Mouse (Mus musculus) forebrain, embryonic 16.5 days (tissue): ENCODE measurements at regions not wholly inside any gene's neighbourhood (a gene's known extent, or its start where the extent isn't known, plus 50 kb on each side); places are given as distances from the start of the nearest gene placed in this dataset.

Experiments
- ATAC-seq: fragments of 200-750 bp; cut with Nextera tagmentation; 2 replicates; pipeline ENCODE4 v1.8.0; 2017; ENCODE audit warnings: mild to moderate bottlenecking, moderate library complexity
- H3K27ac ChIP-seq: fragments of 300-500 bp; sonication (generic); 2 replicates; pipeline ENCODE4 v1.5.1; 2014; ENCODE audit warnings: low read length, control low read depth
- H3K27me3 ChIP-seq: fragments of 300-500 bp; sonication (generic); replicated peaks from 2 replicates; pipeline ENCODE4 v1.6.1; 2014; ENCODE audit warnings: low read length; ENCODE audit not compliant: control insufficient read depth, insufficient read depth
- H3K36me3 ChIP-seq: fragments of 300-500 bp; sonication (generic); 2 replicates; pipeline ENCODE4 v1.6.1; 2014; ENCODE audit not compliant: control insufficient read depth, insufficient read depth
- H3K4me1 ChIP-seq: fragments of 300-500 bp; sonication (generic); replicated peaks from 2 replicates; pipeline ENCODE4 v1.6.1; 2014; ENCODE audit warnings: low read length; ENCODE audit not compliant: control insufficient read depth, insufficient read depth
- H3K4me2 ChIP-seq: fragments of 300-500 bp; sonication (generic); 2 replicates; pipeline ENCODE4 v1.6.1; 2014; ENCODE audit warnings: mild to moderate bottlenecking, low read length, control low read depth
- H3K4me3 ChIP-seq: fragments of 300-500 bp; sonication (generic); replicated peaks from 2 replicates; pipeline ENCODE4 v1.5.1; 2014; ENCODE audit warnings: mild to moderate bottlenecking, low read length, control low read depth
- H3K9ac ChIP-seq: fragments of 300-500 bp; sonication (generic); replicated peaks from 2 replicates; pipeline ENCODE4 v1.6.1; 2014; ENCODE audit warnings: low read depth, low read length, control low read depth
- H3K9me3 ChIP-seq: fragments of 300-500 bp; sonication (generic); 2 replicates; pipeline ENCODE4 v1.6.1; 2016; ENCODE audit warnings: low read length; ENCODE audit not compliant: control insufficient read depth
- WGBS: fragments of 180-500 bp; shearing (Covaris S2); extraction: QIAGEN DNeasy Blood & Tissue Kit; methylation state at CpG from one replicate; pipeline ENCODE4 v1.1.7; 2014; 5-methylcytosine and 5-hydroxymethylcytosine counted together

GRCm38 (mm10) chr1:76866304-76866968, 648.5 kb downstream of the Epha4 start:
- no peaks in the 10 kb centered on the region for H3K4me1 ChIP-seq
- H3K9me3 ChIP-seq = no peaks in the 10 kb centered on the region
- WGBS = 68% methylated on average over 15 of the region's 15 CpGs
- no peak overlapping the region for H3K4me3 ChIP-seq
- no peak overlapping the region for H3K9ac ChIP-seq
- no peak overlapping the region for H3K27ac ChIP-seq
- no peaks in the 10 kb centered on the region for H3K27me3 ChIP-seq
- no peaks in the 10 kb centered on the region for H3K36me3 ChIP-seq
- ATAC-seq = no peak
- H3K4me2 ChIP-seq = peak overlapping the region; percentile 43

- Histone ChIP-seq H3K4me3 (no peak overlapping the region), H3K36me3 (no peaks in the 10 kb centered on the region), H3K4me2 (no peak overlapping the region), H3K27ac (no peak overlapping the region), H3K9ac (no peak overlapping the region), H3K9me3 (no peaks in the 10 kb centered on the region), H3K27me3 (no peaks in the 10 kb centered on the region), H3K4me1 (no peaks in the 10 kb centered on the region; the same call in 1 of the 2 replicates)
- no peak for ATAC-seq
- whole genome bisulfite sequencing = 76% methylated on average over 4 of the region's 4 CpGs
Measured at GRCm38 (mm10) chr1:76873207-76873606, 641.7 kb downstream of the Epha4 start.

GRCm38 (mm10) chr1:76880111-76880782, 634.6 kb downstream of the Epha4 start:
- Histone ChIP-seq H3K27ac (no peak overlapping the region), H3K9me3 (no peaks in the 10 kb centered on the region), H3K36me3 (no peaks in the 10 kb centered on the region), H3K9ac (no peak overlapping the region), H3K27me3 (no peaks in the 10 kb centered on the region), H3K4me3 (no peak overlapping the region), H3K4me1 (no peaks in the 10 kb centered on the region), H3K4me2 (no peak overlapping the region)
- WGBS = 91% methylated on average over 6 of the region's 6 CpGs
- ATAC-seq = no peak

- Histone ChIP-seq H3K4me3 (no peak overlapping the region), H3K9ac (no peak overlapping the region), H3K4me1 (no peaks in the 10 kb centered on the region), H3K9me3 (no peaks in the 10 kb centered on the region), H3K27me3 (no peaks in the 10 kb centered on the region), H3K4me2 (no peak overlapping the region), H3K27ac (no peak overlapping the region), H3K36me3 (no peaks in the 10 kb centered on the region)
- WGBS = 83% methylated on average over 4 of the region's 4 CpGs
- no peak for ATAC-seq
Measured at GRCm38 (mm10) chr1:76880783-76881145, 634.1 kb downstream of the Epha4 start.

- H3K36me3 ChIP-seq = no peaks in the 10 kb centered on the region
- no peak for ATAC-seq
- no peak overlapping the region for H3K4me3 ChIP-seq
- WGBS = 46% methylated on average over 17 of the region's 17 CpGs
- H3K9me3 ChIP-seq = no peaks in the 10 kb centered on the region
- H3K9ac ChIP-seq = no peak overlapping the region
- H3K27me3 ChIP-seq = no peaks in the 10 kb centered on the region
- no peak overlapping the region for H3K27ac ChIP-seq
- no peaks in the 10 kb centered on the region for H3K4me1 ChIP-seq
- H3K4me2 ChIP-seq = no peak overlapping the region
Measured at GRCm38 (mm10) chr1:76896152-76896864, 618.6 kb downstream of the Epha4 start.

- Histone ChIP-seq H3K27ac (no peak overlapping the region), H3K27me3 (no peaks in the 10 kb centered on the region), H3K9ac (no peak overlapping the region), H3K4me3 (no peak overlapping the region), H3K9me3 (no peaks in the 10 kb centered on the region), H3K36me3 (no peaks in the 10 kb centered on the region), H3K4me2 (no peak overlapping the region), H3K4me1 (no peaks in the 10 kb centered on the region)
- no peak for ATAC-seq
- WGBS = 38% methylated on average over 5 of the region's 7 CpGs
Measured at GRCm38 (mm10) chr1:76897431-76897830, 617.5 kb downstream of the Epha4 start.

- Histone ChIP-seq H3K4me3 (no peak overlapping the region), H3K36me3 (no peaks in the 10 kb centered on the region), H3K4me2 (no peak overlapping the region), H3K9me3 (no peaks in the 10 kb centered on the region), H3K4me1 (no peaks in the 10 kb centered on the region), H3K27me3 (no peaks in the 10 kb centered on the region), H3K9ac (no peak overlapping the region), H3K27ac (no peak overlapping the region)
- 90% methylated on average over 3 of the region's 3 CpGs for WGBS
- ATAC-seq = no peak
Measured at GRCm38 (mm10) chr1:76911472-76911871, 603.4 kb downstream of the Epha4 start.

GRCm38 (mm10) chr1:76919541-76919940, 595.3 kb downstream of the Epha4 start:
- H3K4me2 ChIP-seq = no peak overlapping the region
- no peaks in the 10 kb centered on the region for H3K4me1 ChIP-seq
- H3K9ac ChIP-seq = no peak overlapping the region
- WGBS = 53% methylated on average over 2 of the region's 2 CpGs
- no peaks in the 10 kb centered on the region for H3K36me3 ChIP-seq
- H3K9me3 ChIP-seq = no peaks in the 10 kb centered on the region
- H3K4me3 ChIP-seq = no peak overlapping the region
- no peak overlapping the region for H3K27ac ChIP-seq
- no peaks in the 10 kb centered on the region for H3K27me3 ChIP-seq
- ATAC-seq = no peak

- Histone ChIP-seq H3K27ac (no peak overlapping the region), H3K9me3 (no peaks in the 10 kb centered on the region), H3K4me1 (no peaks in the 10 kb centered on the region), H3K4me3 (no peak overlapping the region), H3K9ac (no peak overlapping the region), H3K36me3 (no peaks in the 10 kb centered on the region), H3K4me2 (no peak overlapping the region), H3K27me3 (no peaks in the 10 kb centered on the region)
- no peak for ATAC-seq
Measured at GRCm38 (mm10) chr1:76920634-76921033, 594.3 kb downstream of the Epha4 start.
